Mouse (Mus musculus): ENCODE measurements around the gene Zfp446.

GRCm38 (mm10) chr7:13032541-13032940, 54.9 kb downstream of the Zfp446 start:
- TF ChIP-seq EP300 (optimal IDR thresholded peaks at IDR 0.05) (no peak), CTCF (IDR thresholded peaks at IDR 0.05; ENCODE audit: low read depth) (no peak)
